Mouse (Mus musculus) heart, postnatal 0 days (tissue): ENCODE measurements around the gene Chsy1.

Experiments
- CTCF ChIP-seq: IDR thresholded peaks from 2 replicates; pipeline ENCODE4 v1.5.1; 2016; ENCODE audit warnings: antibody characterized with exemption, control low read depth, low read depth
- EP300 ChIP-seq: IDR thresholded peaks from 2 replicates; pipeline ENCODE4 v1.6.1; 2016; ENCODE audit warnings: antibody characterized with exemption, low read depth

DNA sequence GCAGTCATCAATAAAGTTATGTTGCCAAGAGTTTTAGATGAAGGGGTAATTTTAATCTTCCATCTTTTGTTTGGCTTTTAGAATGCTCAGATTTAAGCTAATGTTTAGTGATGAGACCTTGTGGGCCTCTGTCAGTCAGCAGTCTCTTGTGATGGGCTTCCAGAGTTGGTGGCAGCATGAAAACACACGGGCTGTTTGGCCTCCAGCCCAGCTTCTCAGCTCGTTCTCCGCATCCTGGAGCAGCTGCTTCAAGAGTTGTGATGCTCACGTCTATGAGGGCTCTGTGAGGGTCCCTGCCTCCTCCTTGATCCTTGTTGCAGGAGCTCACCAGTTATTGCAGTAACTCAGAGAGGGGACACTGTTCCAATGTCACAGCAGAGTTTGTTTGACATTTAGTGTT is 29.0 kb downstream of the Chsy1 start:
- no peak for TF ChIP-seq EP300
- TF ChIP-seq CTCF = no peak
